Mouse (Mus musculus) midbrain, embryonic 14.5 days (tissue): Measurements from ENCODE around the gene Hey2. TPM values are rescaled to one million over a fixed set of nuclear protein-coding genes. Genes with fewer than 3 reads are reported as not detected.

Experiments used
- polyA plus RNA-seq: library from polyadenylated mRNA; unstranded; fragments of >200 nt; fragmentation: Nextera tagmentation; extraction: Ambion mirVana; gene quantifications from 2 replicates; pipeline ENCODE4 v1.2.1, GENCODE M21; 2014

Hey2 gene
- polyA plus RNA-seq, 1 experiment from 2014 or later: 2.5 TPM

Other genes with a start within 250 kb of the Hey2 start
- gene Trmt11, start 242.1 kb downstream of the Hey2 start, polyA plus RNA-seq: 19.7 TPM in 2 replicates
- gene Hint3, start 213.2 kb downstream of the Hey2 start, polyA plus RNA-seq: 21.8 TPM in 2 replicates
- 18.5 and 19.2 TPM in 2 replicates for gene Ncoa7, start 39.5 kb downstream of the Hey2 start, polyA plus RNA-seq